Mouse (Mus musculus) liver, embryonic 14.5 days (tissue): Measurements from ENCODE around the gene Pcnx2. TPM values are rescaled to one million over a fixed set of nuclear protein-coding genes. Genes with fewer than 3 reads are reported as not detected.

Experiments
- ATAC-seq: fragments of 200-750 bp; cut with Nextera tagmentation; 2 replicates; pipeline ENCODE4 v1.8.0; 2017; ENCODE audit warnings: moderate number of reproducible peaks, mild to moderate bottlenecking, moderate library complexity; ENCODE audit not compliant: insufficient read depth
- DNase-seq, 3 experiments: peaks; one replicate each; pipeline ENCODE4 v3.0.0-alpha.2; 2012 to 2013; ENCODE audit warnings: low read depth in 3 of 3, low spot score in 3 of 3
- H3K27ac ChIP-seq: fragments of 300-500 bp; sonication (generic); 2 replicates; pipeline ENCODE4 v1.5.1; 2014; ENCODE audit warnings: moderate library complexity, mild to moderate bottlenecking, control low read depth, inconsistent platforms
- H3K27me3 ChIP-seq: fragments of 300-500 bp; sonication (generic); 2 replicates; pipeline ENCODE4 v1.6.1; 2014; ENCODE audit warnings: mild to moderate bottlenecking, low read length, moderate library complexity; ENCODE audit not compliant: control insufficient read depth, insufficient read depth
- H3K36me3 ChIP-seq: fragments of 300-500 bp; sonication (generic); replicated peaks from 2 replicates; pipeline ENCODE4 v1.6.1; 2014; ENCODE audit warnings: low read depth; ENCODE audit not compliant: control insufficient read depth, insufficient read depth
- H3K4me1 ChIP-seq, 2 experiments: fragments of 200-500 bp in 1 of 2; fragments of 300-500 bp in 1 of 2; sonication (generic) in 1 of 2; replicated peaks; 2 replicates each; pipeline ENCODE4 v1.6.1; 2012 to 2014; ENCODE audit warnings: antibody characterized with exemption in 1 of 2, inconsistent platforms in 1 of 2, low read length in 1 of 2; ENCODE audit not compliant: control insufficient read depth in 2 of 2, insufficient read depth in 2 of 2
- H3K4me2 ChIP-seq: fragments of 300-500 bp; sonication (generic); 2 replicates; pipeline ENCODE4 v1.6.1; 2014; ENCODE audit warnings: low read depth, mild to moderate bottlenecking, control low read depth, moderate library complexity
- H3K4me3 ChIP-seq, 2 experiments: fragments of 200-500 bp in 1 of 2; fragments of 300-500 bp in 1 of 2; sonication (generic) in 1 of 2; 2 replicates each; pipeline ENCODE4 v1.5.1; 2012 to 2014; ENCODE audit warnings: low read depth in 2 of 2, low read length in 2 of 2, mild to moderate bottlenecking in 2 of 2, control low read depth in 1 of 2, inconsistent platforms in 1 of 2, moderate library complexity in 1 of 2; ENCODE audit not compliant: insufficient read depth in 1 of 2
- H3K9ac ChIP-seq: fragments of 300-500 bp; sonication (generic); replicated peaks from 2 replicates; pipeline ENCODE4 v1.6.1; 2014; ENCODE audit warnings: mild to moderate bottlenecking, control low read depth, moderate library complexity
- H3K9me3 ChIP-seq: fragments of 300-500 bp; sonication (generic); 2 replicates; pipeline ENCODE4 v1.6.1; 2016; ENCODE audit warnings: low read length, mixed read lengths; ENCODE audit not compliant: control insufficient read depth
- CTCF ChIP-seq: IDR thresholded peaks from 2 replicates; pipeline ENCODE4 v1.5.1; 2016; ENCODE audit warnings: antibody characterized with exemption, low read depth, control low read depth
- EP300 ChIP-seq: IDR thresholded peaks from 2 replicates; pipeline ENCODE4 v1.6.1; 2016; ENCODE audit warnings: antibody characterized with exemption, low read depth
- WGBS: fragments of 180-500 bp; shearing (Covaris S2); extraction: QIAGEN DNeasy Blood & Tissue Kit; methylation state at CpG from one replicate; pipeline ENCODE4 v1.1.7; 2014; ENCODE audit not compliant: insufficient replicate concordance; 5-methylcytosine and 5-hydroxymethylcytosine counted together
- polyA plus RNA-seq, 2 experiments: library from polyadenylated mRNA; depleted of rRNA in 1 of 2; stranded (reverse) in 1 of 2; unstranded in 1 of 2; fragments of >200 nt; fragmentation: Nextera tagmentation in 1 of 2; extraction: Ambion mirVana in 1 of 2; gene quantifications; 2 replicates each; pipeline versions ENCODE4 v1.2.1 to v1.2.3; 2012 to 2014

Gene Pcnx2
- polyA plus RNA-seq, 2 experiments = 0.19 TPM; not detected in 1

- 16% methylated on average over 7 of the region's 7 CpGs for WGBS
- Histone ChIP-seq H3K36me3 (no peaks in the 10 kb centered on the region), H3K9ac (no peak overlapping the region), H3K27me3 (no peaks in the 10 kb centered on the region), H3K4me2 (no peak overlapping the region), H3K27ac (no peak overlapping the region), H3K4me3 (no peak overlapping the region), H3K4me1 (peaks cover 0 to 7% of the 10 kb centered on the region in 2 experiments; a peak in 1 of 4 replicates), H3K9me3 (no peaks in the 10 kb centered on the region)
- TF ChIP-seq EP300 (0 out of 2 replicates have a peak, but pooled peaks have one; percentile 18), CTCF (no peak)
- DNase-seq (no peak), ATAC-seq (peak; percentile 75)
Measured at GRCm38 (mm10) chr8:125786886-125787285, 111.2 kb downstream of the Pcnx2 start.

GRCm38 (mm10) chr8:125782161-125782560, 116.0 kb downstream of the Pcnx2 start:
- H3K4me2 ChIP-seq = no peak overlapping the region
- no peaks in the 10 kb centered on the region for H3K27me3 ChIP-seq
- H3K9me3 ChIP-seq = no peaks in the 10 kb centered on the region
- no peak overlapping the region for H3K4me3 ChIP-seq
- no peak for TF ChIP-seq CTCF
- H3K9ac ChIP-seq = no peak overlapping the region
- ATAC-seq = no peak
- no peak overlapping the region for H3K27ac ChIP-seq
- H3K36me3 ChIP-seq = no peaks in the 10 kb centered on the region
- peaks cover 0 to 18% of the 10 kb centered on the region in 2 experiments; a peak in 3 of 4 replicates for H3K4me1 ChIP-seq
- no peak for DNase-seq
- WGBS = 50% methylated on average over 3 of the region's 3 CpGs

- Histone ChIP-seq H3K4me1 (peaks cover 0 to 17% of the 10 kb centered on the region in 2 experiments; a peak in 3 of 4 replicates), H3K4me2 (no peak overlapping the region), H3K9ac (no peak overlapping the region), H3K27me3 (no peaks in the 10 kb centered on the region), H3K9me3 (no peaks in the 10 kb centered on the region), H3K27ac (no peak overlapping the region), H3K4me3 (no peak overlapping the region), H3K36me3 (no peaks in the 10 kb centered on the region)
- DNase-seq = no peak
- TF ChIP-seq EP300 (no peak), CTCF (no peak)
- ATAC-seq = no peak
- WGBS = 40% methylated on average over 8 of the region's 8 CpGs
Measured at GRCm38 (mm10) chr8:125779656-125780055, 118.5 kb downstream of the Pcnx2 start.

GRCm38 (mm10) chr8:125778919-125779318, 119.2 kb downstream of the Pcnx2 start:
- no peak overlapping the region for H3K27ac ChIP-seq
- WGBS = 73% methylated on average over 5 of the region's 5 CpGs
- no peak for TF ChIP-seq CTCF
- no peak for TF ChIP-seq EP300
- DNase-seq (no peak), ATAC-seq (no peak)
- H3K4me3 ChIP-seq = no peak overlapping the region
- H3K27me3 ChIP-seq = no peaks in the 10 kb centered on the region
- H3K9me3 ChIP-seq = no peaks in the 10 kb centered on the region
- no peaks in the 10 kb centered on the region for H3K36me3 ChIP-seq
- no peak overlapping the region for H3K4me2 ChIP-seq
- peaks cover 0 to 17% of the 10 kb centered on the region in 2 experiments; a peak in 3 of 4 replicates for H3K4me1 ChIP-seq
- H3K9ac ChIP-seq = no peak overlapping the region

- Histone ChIP-seq H3K27me3 (no peaks in the 10 kb centered on the region), H3K4me1 (peaks cover 0 to 19% of the 10 kb centered on the region in 2 experiments; a peak in 3 of 4 replicates), H3K9me3 (no peaks in the 10 kb centered on the region), H3K4me2 (no peak overlapping the region), H3K9ac (no peak overlapping the region), H3K36me3 (no peaks in the 10 kb centered on the region), H3K27ac (no peak overlapping the region), H3K4me3 (no peak overlapping the region)
- ATAC-seq (no peak), DNase-seq (no peak)
- TF ChIP-seq CTCF (no peak), EP300 (no peak)
- 35% methylated on average over 12 of the region's 12 CpGs for WGBS
Measured at GRCm38 (mm10) chr8:125777478-125778164, 120.5 kb downstream of the Pcnx2 start.
